Mouse (Mus musculus) stomach, postnatal 0 days (tissue): ENCODE data around the gene Ube2e2. TPM values are rescaled to one million over a fixed set of nuclear protein-coding genes. Genes with fewer than 3 reads are reported as not detected.
"Not testable (repeated sequence)": the region's sequence is repeated elsewhere in the genome, so short reads cannot be mapped to it uniquely, and the experiment has no call there.

Experiments used
- ATAC-seq: fragments of 200-750 bp; cut with Nextera tagmentation; 2 replicates; pipeline ENCODE4 v1.8.0; 2017; ENCODE audit not compliant: low FRiP score, low TSS enrichment
- DNase-seq: peaks from one replicate; pipeline ENCODE4 v3.0.0-alpha.2; 2016; ENCODE audit warnings: low spot score
- H3K27ac ChIP-seq: fragments of 300-500 bp; sonication (generic); replicated peaks from 2 replicates; pipeline ENCODE4 v1.5.1; 2014; ENCODE audit warnings: mild to moderate bottlenecking, control low read depth
- H3K27me3 ChIP-seq: fragments of 300-500 bp; sonication (generic); 2 replicates; pipeline ENCODE4 v1.6.1; 2014; ENCODE audit warnings: low read length; ENCODE audit not compliant: control insufficient read depth, insufficient read depth
- H3K36me3 ChIP-seq: fragments of 300-500 bp; sonication (generic); 2 replicates; pipeline ENCODE4 v1.6.1; 2014; ENCODE audit warnings: low read length, mixed read lengths; ENCODE audit not compliant: control insufficient read depth, insufficient read depth
- H3K4me1 ChIP-seq: fragments of 300-500 bp; sonication (generic); replicated peaks from 2 replicates; pipeline ENCODE4 v1.6.1; 2014; ENCODE audit warnings: antibody characterized with exemption; ENCODE audit not compliant: control insufficient read depth, insufficient read depth
- H3K4me2 ChIP-seq: fragments of 300-500 bp; sonication (generic); replicated peaks from 2 replicates; pipeline ENCODE4 v1.6.1; 2014; ENCODE audit warnings: low read depth, mild to moderate bottlenecking, control low read depth, moderate library complexity
- H3K4me3 ChIP-seq: fragments of 300-500 bp; sonication (generic); 2 replicates; pipeline ENCODE4 v1.5.1; 2014; ENCODE audit warnings: low read depth, low read length, control low read depth
- H3K9ac ChIP-seq: fragments of 300-500 bp; sonication (generic); 2 replicates; pipeline ENCODE4 v1.6.1; 2014; ENCODE audit warnings: mild to moderate bottlenecking, low read length, control low read depth, mixed read lengths
- H3K9me3 ChIP-seq: fragments of 300-500 bp; sonication (generic); 2 replicates; pipeline ENCODE4 v1.6.1; 2016; ENCODE audit warnings: low read length; ENCODE audit not compliant: control insufficient read depth
- CTCF ChIP-seq: IDR thresholded peaks from 2 replicates; pipeline ENCODE4 v1.5.1; 2016; ENCODE audit warnings: antibody characterized with exemption, low read depth, mild to moderate bottlenecking, moderate library complexity
- EP300 ChIP-seq: optimal IDR thresholded peaks from 2 replicates; pipeline ENCODE3; 2016; ENCODE audit warnings: antibody characterized with exemption
- WGBS: fragments of 180-500 bp; shearing (Covaris S2); extraction: QIAGEN DNeasy Blood & Tissue Kit; methylation state at CpG from one replicate; pipeline ENCODE4 v1.1.7; 2014; 5-methylcytosine and 5-hydroxymethylcytosine counted together
- polyA plus RNA-seq: library from polyadenylated mRNA; unstranded; fragments of >200 nt; fragmentation: Nextera tagmentation; extraction: Ambion mirVana; gene quantifications from 2 replicates; pipeline ENCODE4 v1.2.1, GENCODE M21; 2015

The Ube2e2 gene
- polyA plus RNA-seq, 1 experiment from 2014 or later = 61.5 TPM

- WGBS = 70% methylated on average over 2 of the region's 2 CpGs
- Histone ChIP-seq H3K9ac (no peak overlapping the region), H3K27me3 (no peaks in the 10 kb centered on the region), H3K4me1 (no peaks in the 10 kb centered on the region), H3K4me3 (no peak overlapping the region), H3K4me2 (no peak overlapping the region), H3K9me3 (no peaks in the 10 kb centered on the region), H3K27ac (no peak overlapping the region), H3K36me3 (no peaks in the 10 kb centered on the region)
- DNase-seq (no peak), ATAC-seq (no peak)
- TF ChIP-seq EP300 = no peak
- TF ChIP-seq CTCF = no peak
Measured at GRCm38 (mm10) chr14:18720601-18721591, 173.2 kb downstream of the Ube2e2 start.

- no peak for ATAC-seq
- H3K27ac ChIP-seq = no peak overlapping the region
- DNase-seq = no peak
- no peaks in the 10 kb centered on the region for H3K4me1 ChIP-seq
- H3K4me2 ChIP-seq = no peak overlapping the region
- no peak overlapping the region for H3K4me3 ChIP-seq
- WGBS = 83% methylated on average over 1 of the region's 1 CpGs
- no peaks in the 10 kb centered on the region for H3K27me3 ChIP-seq
- no peak overlapping the region for H3K9ac ChIP-seq
- TF ChIP-seq CTCF = no peak
- TF ChIP-seq EP300 = no peak
- H3K9me3 ChIP-seq = no peaks in the 10 kb centered on the region
- no peaks in the 10 kb centered on the region for H3K36me3 ChIP-seq
Measured at GRCm38 (mm10) chr14:18716970-18717369, 177.1 kb downstream of the Ube2e2 start.

- DNase-seq = no peak
Measured at GRCm38 (mm10) chr14:18715529-18715928, 178.5 kb downstream of the Ube2e2 start.

GRCm38 (mm10) chr14:18697662-18698225, 196.3 kb downstream of the Ube2e2 start:
- H3K27ac ChIP-seq = no peak overlapping the region
- no peak overlapping the region for H3K4me2 ChIP-seq
- no peak overlapping the region for H3K4me3 ChIP-seq
- ATAC-seq (no peak), DNase-seq (no peak)
- H3K36me3 ChIP-seq = no peaks in the 10 kb centered on the region
- WGBS = 70% methylated on average over 4 of the region's 4 CpGs
- TF ChIP-seq CTCF (no peak), EP300 (no peak)
- H3K9me3 ChIP-seq = no peaks in the 10 kb centered on the region
- H3K4me1 ChIP-seq = no peaks in the 10 kb centered on the region
- H3K27me3 ChIP-seq = no peaks in the 10 kb centered on the region
- H3K9ac ChIP-seq = no peak overlapping the region

More at GRCm38 (mm10) chr14:18715529-18715928, 178.5 kb downstream of the Ube2e2 start:
- Histone ChIP-seq H3K9me3 (no peaks in the 10 kb centered on the region), H3K27ac (no peak overlapping the region), H3K4me1 (no peaks in the 10 kb centered on the region), H3K9ac (no peak overlapping the region), H3K36me3 (no peaks in the 10 kb centered on the region), H3K4me3 (no peak overlapping the region), H3K4me2 (no peak overlapping the region), H3K27me3 (no peaks in the 10 kb centered on the region)
- TF ChIP-seq CTCF (no peak), EP300 (no peak)
- 69% methylated on average over 1 of the region's 1 CpGs for WGBS
- no peak for ATAC-seq

GRCm38 (mm10) chr14:18696418-18696817, 197.6 kb downstream of the Ube2e2 start:
- not testable (repeated sequence) for DNase-seq, H3K36me3 ChIP-seq, ATAC-seq

More at GRCm38 (mm10) chr14:18696418-18696817, 197.6 kb downstream of the Ube2e2 start:
- not testable (repeated sequence) for H3K27me3 ChIP-seq, H3K4me2 ChIP-seq, H3K4me1 ChIP-seq, H3K9ac ChIP-seq, H3K4me3 ChIP-seq, H3K27ac ChIP-seq, H3K9me3 ChIP-seq
